In genomic region chr1:135374868-135375581, GRCm38 (mm10) we compare ENCODE assay signal across 8 mouse cellular contexts. TPM values are rescaled to one million over a fixed set of nuclear protein-coding genes. Genes with fewer than 3 reads are reported as not detected.
DNase-seq lines count a peak whose midpoint lies in the region; ATAC-seq lines count a peak whose summit lies in the region.

TSS of gene Shisa4 (minus strand) at chr1:135375237.

- peaks cover 13% of the 10 kb centered on the region; the same call in 1 of the 2 replicates for H3K36me3 ChIP-seq in limb, embryonic 12.5 days
- H3K36me3 ChIP-seq in midbrain, embryonic 11.5 days (ENCODE audit: control insufficient read depth, insufficient read depth, low read length) = no peaks in the 10 kb centered on the region
- no peaks in the 10 kb centered on the region for H3K36me3 ChIP-seq in stomach, embryonic 14.5 days (ENCODE audit: control insufficient read depth, insufficient read depth, low read length)

- peak; percentile 96 for DNase-seq in heart, adult 11 months
- DNase-seq in heart, adult 8-10 months (ENCODE audit: low spot score) = no peak
- peak; percentile 63 for DNase-seq in embryo, embryonic 11.5 days (ENCODE audit: low read depth, low spot score)
- peak; percentile 84 for DNase-seq in kidney, adult 18-20 months
- peak; percentile 98 for DNase-seq in midbrain, embryonic 11.5 days (ENCODE audit: low spot score, missing footprints)

- WGBS in limb, embryonic 12.5 days = 3% methylated on average over 36 of the region's 38 CpGs
- under 1% methylated on average over 38 of the region's 38 CpGs for WGBS in midbrain, embryonic 11.5 days
- 3% methylated on average over 32 of the region's 38 CpGs for WGBS in stomach, embryonic 14.5 days

- H3K9me3 ChIP-seq in limb, embryonic 12.5 days = no peaks in the 10 kb centered on the region
- H3K9me3 ChIP-seq in midbrain, embryonic 11.5 days (ENCODE audit: control insufficient read depth, low read length) = no peaks in the 10 kb centered on the region
- no peaks in the 10 kb centered on the region for H3K9me3 ChIP-seq in stomach, embryonic 14.5 days (ENCODE audit: control insufficient read depth, low read depth, low read length)

- peak within 1 kb of the TSS; percentile 69 for H3K4me3 ChIP-seq in limb, embryonic 12.5 days (replicated peaks)
- peak within 1 kb of the TSS; percentile 71 for H3K4me3 ChIP-seq in midbrain, embryonic 11.5 days (ENCODE audit: low read depth, low read length)
- peak within 1 kb of the TSS; percentile 71 for H3K4me3 ChIP-seq in stomach, embryonic 14.5 days (ENCODE audit: low read depth, low read length)

- H3K27ac ChIP-seq in limb, embryonic 12.5 days = peak within 1 kb of the TSS; percentile 70
- H3K27ac ChIP-seq in midbrain, embryonic 11.5 days (ENCODE audit: low read depth, low read length) = peak within 1 kb of the TSS; percentile 54
- peak within 1 kb of the TSS; percentile 70; the same call in 1 of the 2 replicates for H3K27ac ChIP-seq in stomach, embryonic 14.5 days (ENCODE audit: low read length)

- peak within 1 kb of the TSS; percentile 78 for H3K4me2 ChIP-seq in limb, embryonic 12.5 days
- H3K4me2 ChIP-seq in midbrain, embryonic 11.5 days = peak within 1 kb of the TSS; percentile 92
- peak within 1 kb of the TSS; percentile 96 for H3K4me2 ChIP-seq in stomach, embryonic 14.5 days (replicated peaks; ENCODE audit: low read depth, low read length)

- H3K4me1 ChIP-seq in limb, embryonic 12.5 days (replicated peaks) = peaks cover 28% of the 10 kb centered on the region
- peaks cover 21% of the 10 kb centered on the region for H3K4me1 ChIP-seq in midbrain, embryonic 11.5 days (ENCODE audit: control insufficient read depth, insufficient read depth, low read length)
- peaks cover 18% of the 10 kb centered on the region; the same call in 1 of the 2 replicates for H3K4me1 ChIP-seq in stomach, embryonic 14.5 days (ENCODE audit: control insufficient read depth, insufficient read depth, low read length)

- ATAC-seq in granulocyte monocyte progenitor cell, adult 5-6 weeks (replicated peaks; ENCODE audit: poor library complexity, severe bottlenecking) = peak; percentile 56
- ATAC-seq in limb, embryonic 12.5 days (ENCODE audit: insufficient number of reproducible peaks, insufficient read depth, low FRiP score, low TSS enrichment, low read depth) = peak; percentile 90
- peak; percentile 95 for ATAC-seq in midbrain, embryonic 11.5 days (ENCODE audit: low FRiP score)
- peak; percentile 88 for ATAC-seq in stomach, embryonic 14.5 days (ENCODE audit: insufficient number of reproducible peaks, insufficient read depth, low FRiP score, low read depth)

- H3K9ac ChIP-seq in limb, embryonic 12.5 days (replicated peaks) = peak within 1 kb of the TSS; percentile 88
- H3K9ac ChIP-seq in midbrain, embryonic 11.5 days (ENCODE audit: low read length) = peak within 1 kb of the TSS; percentile 94
- peak within 1 kb of the TSS; percentile 65 for H3K9ac ChIP-seq in stomach, embryonic 14.5 days (replicated peaks; ENCODE audit: low read depth, low read length)

- H3K27me3 ChIP-seq in limb, embryonic 12.5 days = no peaks in the 10 kb centered on the region
- H3K27me3 ChIP-seq in midbrain, embryonic 11.5 days (ENCODE audit: control insufficient read depth, insufficient read depth, low read length) = no peaks in the 10 kb centered on the region
- no peaks in the 10 kb centered on the region for H3K27me3 ChIP-seq in stomach, embryonic 14.5 days (ENCODE audit: control insufficient read depth, insufficient read depth, low read length)

RNA-seq across cellular contexts. Expression of gene Shisa4, which starts in this region (rescaled TPM):
- total RNA-seq in heart, adult 8-10 months (2022) = 1 to 10 TPM; 2.3 to 3.5 (median 2.8) TPM
- total RNA-seq in granulocyte monocyte progenitor cell, adult 5-6 weeks (2014; fragmentation: Nextera tagmentation) = not detected in 2 replicates
- not detected in 2 replicates for total RNA-seq in granulocyte monocyte progenitor cell, adult 5-6 weeks (2017)
- polyA plus RNA-seq in limb, embryonic 12.5 days (2016; fragmentation: Nextera tagmentation; extraction: Ambion mirVana) = 41.5 and 43.7 TPM in 2 replicates
- 46.5 and 47.2 TPM in 2 replicates for polyA plus RNA-seq in midbrain, embryonic 11.5 days (2014; fragmentation: Nextera tagmentation; extraction: Ambion mirVana)
- polyA plus RNA-seq in stomach, embryonic 14.5 days (2014; fragmentation: Nextera tagmentation; extraction: Ambion mirVana) = 41.4 and 44.5 TPM in 2 replicates

Comparison
In these comparisons a context has a peak if more than half of its experiments do, and no peak if none do; other contexts are left out.
1. Peak in ATAC-seq in granulocyte monocyte progenitor cell, adult 5-6 weeks; RNA of the gene not detected or under 1 TPM.